Mouse (Mus musculus): ENCODE measurements around the gene Apba3. TPM values are rescaled to one million over a fixed set of nuclear protein-coding genes. Genes with fewer than 3 reads are reported as not detected.
"Not testable (repeated sequence)": the region's sequence is repeated elsewhere in the genome, so short reads cannot be mapped to it uniquely, and the experiment has no call there.

Gene Apba3
- polyA plus RNA-seq (2014; fragmentation: Nextera tagmentation; extraction: Ambion mirVana), result 35.3 and 39.0 TPM in 2 replicates

- Histone ChIP-seq H3K4me1 (ENCODE audit: control insufficient read depth, insufficient read depth, low read length) (peaks cover 8% of the 10 kb centered on the region), H3K9me3 (ENCODE audit: control insufficient read depth, low read length) (no peaks in the 10 kb centered on the region), H3K4me3 (ENCODE audit: low read depth, low read length) (peak within 1 kb of the TSS; percentile 65), H3K27me3 (ENCODE audit: control insufficient read depth, insufficient read depth, low read length) (no peaks in the 10 kb centered on the region), H3K36me3 (ENCODE audit: control insufficient read depth, insufficient read depth, low read length) (peaks cover 13% of the 10 kb centered on the region), H3K27ac (ENCODE audit: low read depth, low read length) (peak within 1 kb of the TSS; percentile 65; the same call in 1 of the 2 replicates), H3K9ac (ENCODE audit: low read length) (peak within 1 kb of the TSS; percentile 84), H3K4me2 (ENCODE audit: low read depth) (peak within 1 kb of the TSS; percentile 72)
- ATAC-seq (ENCODE audit: insufficient read depth, low FRiP score, low TSS enrichment) (peak; percentile 91), DNase-seq (ENCODE audit: low spot score) (peak; percentile 98)
- WGBS, result 1% methylated on average over 48 of the region's 48 CpGs
Observed at GRCm38 (mm10) chr10:81266211-81267105, at the start of gene Apba3, which contains the start of gene Mrpl54. Gene Apba3, plus strand, starts transcription at chr10:81266960. Gene Mrpl54, minus strand, starts transcription at chr10:81266934.

- not testable (repeated sequence) for H3K4me1 ChIP-seq (ENCODE audit: control insufficient read depth, insufficient read depth, low read length); DNase-seq (ENCODE audit: low spot score); H3K9me3 ChIP-seq (ENCODE audit: control insufficient read depth, low read length); H3K27ac ChIP-seq (ENCODE audit: low read depth, low read length); H3K4me3 ChIP-seq (ENCODE audit: low read depth, low read length); H3K9ac ChIP-seq (ENCODE audit: low read length); H3K4me2 ChIP-seq (ENCODE audit: low read depth); H3K36me3 ChIP-seq (ENCODE audit: control insufficient read depth, insufficient read depth, low read length); H3K27me3 ChIP-seq (ENCODE audit: control insufficient read depth, insufficient read depth, low read length); ATAC-seq (ENCODE audit: insufficient read depth, low FRiP score, low TSS enrichment)
- 23% methylated on average over 1 of the region's 1 CpGs for WGBS
Observed at GRCm38 (mm10) chr10:81217267-81217666, 49.5 kb upstream of the Apba3 start.

GRCm38 (mm10) chr10:81217964-81218363 lies 48.8 kb upstream of the Apba3 start:
- peak; percentile 53; the same call in 1 of the 2 replicates for ATAC-seq (ENCODE audit: insufficient read depth, low FRiP score, low TSS enrichment)
- 43% methylated on average over 7 of the region's 7 CpGs for WGBS
- H3K4me3 ChIP-seq (ENCODE audit: low read depth, low read length), result no peak overlapping the region
- no peak overlapping the region for H3K9ac ChIP-seq (ENCODE audit: low read length)
- no peaks in the 10 kb centered on the region for H3K36me3 ChIP-seq (ENCODE audit: control insufficient read depth, insufficient read depth, low read length)
- no peaks in the 10 kb centered on the region for H3K27me3 ChIP-seq (ENCODE audit: control insufficient read depth, insufficient read depth, low read length)
- DNase-seq (ENCODE audit: low spot score), result peak; percentile 61
- no peak overlapping the region for H3K4me2 ChIP-seq (ENCODE audit: low read depth)
- no peak overlapping the region for H3K27ac ChIP-seq (ENCODE audit: low read depth, low read length)
- no peaks in the 10 kb centered on the region for H3K4me1 ChIP-seq (ENCODE audit: control insufficient read depth, insufficient read depth, low read length)
- no peaks in the 10 kb centered on the region for H3K9me3 ChIP-seq (ENCODE audit: control insufficient read depth, low read length)

- Histone ChIP-seq H3K4me3 (ENCODE audit: low read depth, low read length) (no peak overlapping the region), H3K9me3 (ENCODE audit: control insufficient read depth, low read length) (no peaks in the 10 kb centered on the region), H3K9ac (ENCODE audit: low read length) (no peak overlapping the region), H3K4me2 (ENCODE audit: low read depth) (no peak overlapping the region), H3K4me1 (ENCODE audit: control insufficient read depth, insufficient read depth, low read length) (no peaks in the 10 kb centered on the region), H3K36me3 (ENCODE audit: control insufficient read depth, insufficient read depth, low read length) (no peaks in the 10 kb centered on the region), H3K27ac (ENCODE audit: low read depth, low read length) (no peak overlapping the region), H3K27me3 (ENCODE audit: control insufficient read depth, insufficient read depth, low read length) (no peaks in the 10 kb centered on the region)
- ATAC-seq (ENCODE audit: insufficient read depth, low FRiP score, low TSS enrichment), result no peak
- WGBS, result 82% methylated on average over 5 of the region's 5 CpGs
- no peak for DNase-seq (ENCODE audit: low spot score)
Observed at GRCm38 (mm10) chr10:81221402-81222015, 45.3 kb upstream of the Apba3 start.

- ATAC-seq (ENCODE audit: insufficient read depth, low FRiP score, low TSS enrichment); H3K9me3 ChIP-seq (ENCODE audit: control insufficient read depth, low read length); DNase-seq (ENCODE audit: low spot score); H3K4me2 ChIP-seq (ENCODE audit: low read depth); H3K27ac ChIP-seq (ENCODE audit: low read depth, low read length); H3K36me3 ChIP-seq (ENCODE audit: control insufficient read depth, insufficient read depth, low read length); H3K9ac ChIP-seq (ENCODE audit: low read length); H3K4me1 ChIP-seq (ENCODE audit: control insufficient read depth, insufficient read depth, low read length); H3K27me3 ChIP-seq (ENCODE audit: control insufficient read depth, insufficient read depth, low read length); H3K4me3 ChIP-seq (ENCODE audit: low read depth, low read length): not testable (repeated sequence)
- WGBS, result 56% methylated on average over 2 of the region's 2 CpGs
Observed at GRCm38 (mm10) chr10:81223731-81224130, 43.0 kb upstream of the Apba3 start.

- ATAC-seq (ENCODE audit: insufficient read depth, low FRiP score, low TSS enrichment) (no peak), DNase-seq (ENCODE audit: low spot score) (no peak)
- H3K27ac ChIP-seq (ENCODE audit: low read depth, low read length), result no peak overlapping the region
- no peaks in the 10 kb centered on the region for H3K9me3 ChIP-seq (ENCODE audit: control insufficient read depth, low read length)
- peaks cover 22% of the 10 kb centered on the region for H3K27me3 ChIP-seq (ENCODE audit: control insufficient read depth, insufficient read depth, low read length)
- WGBS, result 14% methylated on average over 20 of the region's 20 CpGs
- no peaks in the 10 kb centered on the region for H3K36me3 ChIP-seq (ENCODE audit: control insufficient read depth, insufficient read depth, low read length)
- no peaks in the 10 kb centered on the region for H3K4me1 ChIP-seq (ENCODE audit: control insufficient read depth, insufficient read depth, low read length)
- H3K9ac ChIP-seq (ENCODE audit: low read length), result peak overlapping the region; percentile 48
- H3K4me3 ChIP-seq (ENCODE audit: low read depth, low read length), result peak overlapping the region; percentile 34
- peak overlapping the region; percentile 45 for H3K4me2 ChIP-seq (ENCODE audit: low read depth)
Observed at GRCm38 (mm10) chr10:81229735-81230437, 36.9 kb upstream of the Apba3 start.

- DNase-seq (ENCODE audit: low spot score), result peak; percentile 64
- ATAC-seq (ENCODE audit: insufficient read depth, low FRiP score, low TSS enrichment), result peak; percentile 77
- 8% methylated on average over 27 of the region's 27 CpGs for WGBS
Observed at GRCm38 (mm10) chr10:81230438-81231332, 36.1 kb upstream of the Apba3 start, which contains the start of gene Atcay. Gene Atcay, minus strand, starts transcription at chr10:81230833.

GRCm38 (mm10) chr10:81231436-81231835 lies 35.3 kb upstream of the Apba3 start:
- no peak overlapping the region for H3K4me2 ChIP-seq (ENCODE audit: low read depth)
- no peaks in the 10 kb centered on the region for H3K4me1 ChIP-seq (ENCODE audit: control insufficient read depth, insufficient read depth, low read length)
- 61% methylated on average over 7 of the region's 7 CpGs for WGBS

More at GRCm38 (mm10) chr10:81230438-81231332, 36.1 kb upstream of the Apba3 start, which contains the start of gene Atcay:
- Histone ChIP-seq H3K4me2 (ENCODE audit: low read depth) (peak within 1 kb of the TSS; percentile 45), H3K27me3 (ENCODE audit: control insufficient read depth, insufficient read depth, low read length) (peaks cover 22% of the 10 kb centered on the region), H3K27ac (ENCODE audit: low read depth, low read length) (peak within 1 kb of the TSS; percentile 49; the same call in 1 of the 2 replicates), H3K9me3 (ENCODE audit: control insufficient read depth, low read length) (no peaks in the 10 kb centered on the region), H3K4me3 (ENCODE audit: low read depth, low read length) (peak within 1 kb of the TSS; percentile 34), H3K9ac (ENCODE audit: low read length) (peak within 1 kb of the TSS; percentile 48), H3K36me3 (ENCODE audit: control insufficient read depth, insufficient read depth, low read length) (no peaks in the 10 kb centered on the region), H3K4me1 (ENCODE audit: control insufficient read depth, insufficient read depth, low read length) (no peaks in the 10 kb centered on the region)

More at GRCm38 (mm10) chr10:81231436-81231835, 35.3 kb upstream of the Apba3 start:
- H3K9me3 ChIP-seq (ENCODE audit: control insufficient read depth, low read length), result no peaks in the 10 kb centered on the region
- no peak overlapping the region for H3K27ac ChIP-seq (ENCODE audit: low read depth, low read length)
- no peaks in the 10 kb centered on the region for H3K36me3 ChIP-seq (ENCODE audit: control insufficient read depth, insufficient read depth, low read length)
- ATAC-seq (ENCODE audit: insufficient read depth, low FRiP score, low TSS enrichment), result no peak
- no peak for DNase-seq (ENCODE audit: low spot score)
- no peak overlapping the region for H3K9ac ChIP-seq (ENCODE audit: low read length)
- peaks cover 22% of the 10 kb centered on the region for H3K27me3 ChIP-seq (ENCODE audit: control insufficient read depth, insufficient read depth, low read length)
- no peak overlapping the region for H3K4me3 ChIP-seq (ENCODE audit: low read depth, low read length)

All from neural tube, embryonic 11.5 days (tissue).